Mouse (Mus musculus): ENCODE measurements around the gene Afm. TPM values are rescaled to one million over a fixed set of nuclear protein-coding genes. Genes with fewer than 3 reads are reported as not detected.

The Afm gene
- polyA plus RNA-seq (2012; rRNA removed) (not detected in 2 replicates), polyA plus RNA-seq (2014; fragmentation: Nextera tagmentation; extraction: Ambion mirVana) (not detected in 2 replicates)

- Histone ChIP-seq H3K4me1 (ENCODE audit: control insufficient read depth, insufficient read depth, low read length) (no peaks in the 10 kb centered on the region), H3K9ac (ENCODE audit: low read depth, low read length, severe bottlenecking) (no peak within 1 kb of the TSS), H3K4me3 (replicated peaks; ENCODE audit: low read length) (no peak within 1 kb of the TSS), H3K36me3 (ENCODE audit: control insufficient read depth, insufficient read depth, low read length) (no peaks in the 10 kb centered on the region), H3K27me3 (ENCODE audit: control insufficient read depth, insufficient read depth, low read length) (no peaks in the 10 kb centered on the region), H3K4me2 (replicated peaks; ENCODE audit: low read depth, low read length, severe bottlenecking) (no peak within 1 kb of the TSS), H3K27ac (replicated peaks; ENCODE audit: low read depth, low read length) (no peak within 1 kb of the TSS), H3K9me3 (ENCODE audit: control insufficient read depth, low read length) (no peaks in the 10 kb centered on the region)
- TF ChIP-seq POLR2A (IDR thresholded peaks at IDR 0.05; ENCODE audit: borderline replicate concordance, extremely low read depth, insufficient read depth, insufficient read length), result no peak
- DNase-seq (ENCODE audit: low spot score), result no peak
- no peak for ATAC-seq (ENCODE audit: low FRiP score, low read depth)
- 74% methylated on average over 6 of the region's 6 CpGs for WGBS
Observed at GRCm38 (mm10) chr5:90518356-90519100, at the start of gene Afm. Gene Afm (plus strand): TSS chr5:90518932.

GRCm38 (mm10) chr5:90470836-90471235 lies 47.9 kb upstream of the Afm start:
- WGBS, result 84% methylated on average over 3 of the region's 3 CpGs
- Histone ChIP-seq H3K4me2 (replicated peaks; ENCODE audit: low read depth, low read length, severe bottlenecking) (no peak overlapping the region), H3K36me3 (ENCODE audit: control insufficient read depth, insufficient read depth, low read length) (no peaks in the 10 kb centered on the region), H3K9me3 (ENCODE audit: control insufficient read depth, low read length) (no peaks in the 10 kb centered on the region), H3K4me1 (ENCODE audit: control insufficient read depth, insufficient read depth, low read length) (no peaks in the 10 kb centered on the region), H3K27ac (replicated peaks; ENCODE audit: low read depth, low read length) (no peak overlapping the region), H3K9ac (ENCODE audit: low read depth, low read length, severe bottlenecking) (no peak overlapping the region), H3K27me3 (ENCODE audit: control insufficient read depth, insufficient read depth, low read length) (no peaks in the 10 kb centered on the region), H3K4me3 (replicated peaks; ENCODE audit: low read length) (no peak overlapping the region)
- DNase-seq (ENCODE audit: low spot score) (no peak), ATAC-seq (ENCODE audit: low FRiP score, low read depth) (no peak)
- TF ChIP-seq POLR2A (IDR thresholded peaks at IDR 0.05; ENCODE audit: borderline replicate concordance, extremely low read depth, insufficient read depth, insufficient read length), result no peak

GRCm38 (mm10) chr5:90473902-90474301 lies 44.8 kb upstream of the Afm start:
- H3K4me3 ChIP-seq (replicated peaks; ENCODE audit: low read length), result no peak overlapping the region
- DNase-seq (ENCODE audit: low spot score) (no peak), ATAC-seq (ENCODE audit: low FRiP score, low read depth) (no peak)
- H3K9ac ChIP-seq (ENCODE audit: low read depth, low read length, severe bottlenecking), result no peak overlapping the region
- H3K36me3 ChIP-seq (ENCODE audit: control insufficient read depth, insufficient read depth, low read length), result no peaks in the 10 kb centered on the region
- no peak for TF ChIP-seq POLR2A (IDR thresholded peaks at IDR 0.05; ENCODE audit: borderline replicate concordance, extremely low read depth, insufficient read depth, insufficient read length)
- H3K27ac ChIP-seq (replicated peaks; ENCODE audit: low read depth, low read length), result no peak overlapping the region
- no peaks in the 10 kb centered on the region for H3K27me3 ChIP-seq (ENCODE audit: control insufficient read depth, insufficient read depth, low read length)
- 81% methylated on average over 4 of the region's 4 CpGs for WGBS
- no peak overlapping the region for H3K4me2 ChIP-seq (replicated peaks; ENCODE audit: low read depth, low read length, severe bottlenecking)
- no peaks in the 10 kb centered on the region for H3K9me3 ChIP-seq (ENCODE audit: control insufficient read depth, low read length)
- no peaks in the 10 kb centered on the region for H3K4me1 ChIP-seq (ENCODE audit: control insufficient read depth, insufficient read depth, low read length)

- H3K36me3 ChIP-seq (ENCODE audit: control insufficient read depth, insufficient read depth, low read length), result no peaks in the 10 kb centered on the region
- no peak overlapping the region for H3K4me2 ChIP-seq (replicated peaks; ENCODE audit: low read depth, low read length, severe bottlenecking)
- no peaks in the 10 kb centered on the region for H3K4me1 ChIP-seq (ENCODE audit: control insufficient read depth, insufficient read depth, low read length)
- 76% methylated on average over 5 of the region's 5 CpGs for WGBS
- H3K9me3 ChIP-seq (ENCODE audit: control insufficient read depth, low read length), result no peaks in the 10 kb centered on the region
- no peak for ATAC-seq (ENCODE audit: low FRiP score, low read depth)
- TF ChIP-seq POLR2A (IDR thresholded peaks at IDR 0.05; ENCODE audit: borderline replicate concordance, extremely low read depth, insufficient read depth, insufficient read length), result no peak
- H3K27me3 ChIP-seq (ENCODE audit: control insufficient read depth, insufficient read depth, low read length), result no peaks in the 10 kb centered on the region
- H3K9ac ChIP-seq (ENCODE audit: low read depth, low read length, severe bottlenecking), result no peak overlapping the region
- DNase-seq (ENCODE audit: low spot score), result no peak
- H3K27ac ChIP-seq (replicated peaks; ENCODE audit: low read depth, low read length), result no peak overlapping the region
- H3K4me3 ChIP-seq (replicated peaks; ENCODE audit: low read length), result no peak overlapping the region
Observed at GRCm38 (mm10) chr5:90474369-90474768, 44.4 kb upstream of the Afm start.

- Histone ChIP-seq H3K4me1 (ENCODE audit: control insufficient read depth, insufficient read depth, low read length) (no peaks in the 10 kb centered on the region), H3K36me3 (ENCODE audit: control insufficient read depth, insufficient read depth, low read length) (no peaks in the 10 kb centered on the region), H3K27ac (replicated peaks; ENCODE audit: low read depth, low read length) (no peak overlapping the region), H3K4me2 (replicated peaks; ENCODE audit: low read depth, low read length, severe bottlenecking) (no peak overlapping the region), H3K9ac (ENCODE audit: low read depth, low read length, severe bottlenecking) (no peak overlapping the region), H3K4me3 (replicated peaks; ENCODE audit: low read length) (no peak overlapping the region), H3K27me3 (ENCODE audit: control insufficient read depth, insufficient read depth, low read length) (no peaks in the 10 kb centered on the region), H3K9me3 (ENCODE audit: control insufficient read depth, low read length) (no peaks in the 10 kb centered on the region)
- 88% methylated on average over 3 of the region's 3 CpGs for WGBS
- DNase-seq (ENCODE audit: low spot score) (no peak), ATAC-seq (ENCODE audit: low FRiP score, low read depth) (no peak)
- TF ChIP-seq POLR2A (IDR thresholded peaks at IDR 0.05; ENCODE audit: borderline replicate concordance, extremely low read depth, insufficient read depth, insufficient read length), result no peak
Observed at GRCm38 (mm10) chr5:90476741-90477140, 42.0 kb upstream of the Afm start.

Data from limb, embryonic 14.5 days (tissue).